Mouse (Mus musculus): ENCODE results near the gene Krtap8-1. TPM values are rescaled to one million over a fixed set of nuclear protein-coding genes. Genes with fewer than 3 reads are reported as not detected.

Krtap8-1 gene
- polyA plus RNA-seq, 1 experiment from 2014 or later = not detected

DNA sequence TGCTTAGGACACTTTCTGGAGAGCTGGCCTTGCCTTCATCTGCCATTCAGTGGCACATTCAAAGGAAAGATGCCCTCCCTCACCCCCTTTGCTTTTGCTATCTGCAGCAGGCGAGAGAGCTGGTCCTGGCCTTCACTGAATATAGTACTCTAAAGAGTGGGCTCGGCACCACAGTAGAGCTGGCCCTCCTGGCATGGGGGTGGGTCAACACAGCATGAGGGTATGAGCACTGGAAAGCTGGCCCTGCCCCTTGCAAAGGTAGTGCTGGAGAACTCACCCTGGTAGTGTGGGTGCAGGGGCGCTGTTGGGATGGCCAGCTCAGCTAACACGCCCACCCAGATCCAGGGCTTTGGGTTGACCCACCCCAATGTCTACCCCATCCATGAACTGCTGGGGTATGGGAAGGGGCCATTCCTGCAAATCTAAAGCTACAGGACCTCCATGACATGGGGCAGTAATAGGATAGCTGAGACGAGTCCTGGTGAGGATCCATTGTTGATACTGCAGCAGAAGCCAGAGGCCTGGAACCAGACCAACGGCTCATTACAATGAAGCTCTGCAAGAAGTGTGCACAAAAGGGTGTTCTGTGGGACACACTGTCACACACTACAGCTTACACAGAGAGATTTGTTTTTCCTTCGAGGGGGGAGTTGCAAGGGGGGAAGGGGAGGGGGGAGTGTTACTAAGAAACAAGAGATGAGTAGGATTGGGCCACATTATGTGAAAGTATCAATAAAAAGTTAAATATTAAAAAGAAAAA lies 7.8 kb upstream of the Krtap8-1 start:
- no peak overlapping the region for H3K9ac ChIP-seq (replicated peaks; ENCODE audit: low read depth)
- no peaks in the 10 kb centered on the region for H3K9me3 ChIP-seq (ENCODE audit: low read length)
- no peak overlapping the region for H3K4me3 ChIP-seq (ENCODE audit: low read depth, low read length)
- no peak overlapping the region for H3K4me2 ChIP-seq (replicated peaks; ENCODE audit: low read depth, low read length)
- H3K36me3 ChIP-seq (ENCODE audit: insufficient read depth, low read length) = no peaks in the 10 kb centered on the region
- H3K27me3 ChIP-seq (replicated peaks; ENCODE audit: insufficient read depth, low read length) = no peaks in the 10 kb centered on the region
- ATAC-seq = no peak
- no peak overlapping the region for H3K27ac ChIP-seq (ENCODE audit: low read length)
- whole genome bisulfite sequencing = 82% methylated on average over 7 of the region's 7 CpGs
- TF ChIP-seq EP300 (IDR thresholded peaks at IDR 0.05) (no peak), CTCF (IDR thresholded peaks at IDR 0.05) (no peak)
- no peaks in the 10 kb centered on the region for H3K4me1 ChIP-seq (ENCODE audit: insufficient read depth, low read depth, low read length)
- no peak for DNase-seq (ENCODE audit: low spot score)

DNA sequence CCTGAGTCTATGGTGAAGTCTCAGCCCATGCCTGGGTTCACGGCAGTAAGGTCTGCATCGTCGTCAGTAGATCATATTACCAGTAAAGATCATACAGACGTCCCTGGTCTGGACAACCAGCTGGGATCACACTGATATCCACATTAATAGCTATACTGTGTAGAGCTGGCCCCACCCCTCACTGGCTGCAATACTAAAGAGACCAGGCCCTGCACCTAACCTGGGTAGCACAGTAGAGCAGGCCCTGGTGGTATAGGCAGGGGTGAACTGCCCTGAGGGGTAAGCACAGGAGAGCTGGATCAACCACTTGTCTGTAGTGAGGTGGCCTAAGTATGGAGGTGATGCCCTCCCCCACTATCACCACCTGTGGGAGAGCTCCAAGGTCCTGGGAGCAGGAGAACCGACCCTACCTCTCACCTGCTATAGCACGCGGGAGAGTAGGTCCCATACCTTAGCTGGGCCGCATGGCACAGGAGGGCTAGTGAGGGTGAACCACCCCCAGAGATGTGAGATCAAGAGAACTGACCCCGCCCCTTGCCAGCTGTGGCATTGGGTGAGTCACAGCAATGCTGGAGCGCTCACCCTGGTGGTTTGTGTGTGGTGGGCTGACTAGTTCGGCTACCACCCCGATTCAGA lies 10.0 kb downstream of the Krtap8-1 start:
- Histone ChIP-seq H3K4me3 (ENCODE audit: low read depth, low read length) (no peak overlapping the region), H3K27ac (ENCODE audit: low read length) (no peak overlapping the region), H3K36me3 (ENCODE audit: insufficient read depth, low read length) (no peaks in the 10 kb centered on the region), H3K9me3 (ENCODE audit: low read length) (no peaks in the 10 kb centered on the region), H3K9ac (replicated peaks; ENCODE audit: low read depth) (no peak overlapping the region), H3K27me3 (replicated peaks; ENCODE audit: insufficient read depth, low read length) (no peaks in the 10 kb centered on the region), H3K4me1 (ENCODE audit: insufficient read depth, low read depth, low read length) (no peaks in the 10 kb centered on the region), H3K4me2 (replicated peaks; ENCODE audit: low read depth, low read length) (no peak overlapping the region)
- TF ChIP-seq EP300 (IDR thresholded peaks at IDR 0.05) (no peak), CTCF (IDR thresholded peaks at IDR 0.05) (no peak)
- ATAC-seq (no peak), DNase-seq (ENCODE audit: low spot score) (no peak)
- WGBS = 78% methylated on average over 12 of the region's 12 CpGs

DNA sequence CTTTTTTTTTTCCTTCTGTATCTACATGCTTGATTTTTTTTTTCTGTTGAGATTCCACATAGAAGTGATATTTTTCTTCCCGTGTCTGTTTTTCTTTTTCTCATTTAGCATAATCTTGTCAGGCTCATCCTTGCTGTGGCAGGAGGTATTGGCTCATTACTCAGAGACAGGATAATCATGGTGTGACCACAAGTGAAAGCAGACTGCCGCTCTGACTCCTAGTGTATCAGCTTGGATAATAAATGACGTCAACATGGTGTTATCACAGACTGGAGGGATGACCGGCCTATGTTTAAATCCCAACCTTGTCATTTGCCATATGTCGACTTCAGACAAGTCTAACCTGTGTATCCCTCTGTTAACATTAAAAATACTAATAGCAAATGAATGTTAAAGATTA lies 26.6 kb downstream of the Krtap8-1 start:
- 41% methylated on average over 5 of the region's 5 CpGs for WGBS
- TF ChIP-seq EP300 (IDR thresholded peaks at IDR 0.05) = no peak
- no peak for TF ChIP-seq CTCF (IDR thresholded peaks at IDR 0.05)
- Histone ChIP-seq H3K4me3 (ENCODE audit: low read depth, low read length) (no peak overlapping the region), H3K27me3 (replicated peaks; ENCODE audit: insufficient read depth, low read length) (no peaks in the 10 kb centered on the region), H3K9ac (replicated peaks; ENCODE audit: low read depth) (no peak overlapping the region), H3K4me1 (ENCODE audit: insufficient read depth, low read depth, low read length) (no peaks in the 10 kb centered on the region), H3K36me3 (ENCODE audit: insufficient read depth, low read length) (no peaks in the 10 kb centered on the region), H3K4me2 (replicated peaks; ENCODE audit: low read depth, low read length) (no peak overlapping the region), H3K27ac (ENCODE audit: low read length) (no peak overlapping the region), H3K9me3 (ENCODE audit: low read length) (no peaks in the 10 kb centered on the region)
- ATAC-seq = no peak
- DNase-seq (ENCODE audit: low spot score) = no peak

Other genes starting within 250 kb of the Krtap8-1 start
- not detected in 2 replicates for gene Krtap21-1, start 84.1 kb downstream of the Krtap8-1 start, polyA plus RNA-seq (2015; fragmentation: Nextera tagmentation; extraction: Ambion mirVana)
- gene Krtap6-2, start 67.8 kb downstream of the Krtap8-1 start, polyA plus RNA-seq (2015; fragmentation: Nextera tagmentation; extraction: Ambion mirVana) = not detected in 2 replicates
- gene Krtap7-1, start 20.4 kb upstream of the Krtap8-1 start, polyA plus RNA-seq (2015; fragmentation: Nextera tagmentation; extraction: Ambion mirVana) = not detected in 2 replicates
- gene Krtap11-1, start 83.2 kb upstream of the Krtap8-1 start, polyA plus RNA-seq (2015; fragmentation: Nextera tagmentation; extraction: Ambion mirVana) = not detected in 2 replicates